Mouse (Mus musculus) bone marrow macrophage, adult 2 months (primary cell): Measurements from ENCODE around the gene 9130409I23Rik.

Source experiments
- CTCF ChIP-seq: IDR thresholded peaks from 2 replicates; pipeline ENCODE4 v1.5.1; 2012; ENCODE audit warnings: low read depth, mild to moderate bottlenecking, low read length, moderate library complexity
- POLR2A ChIP-seq: IDR thresholded peaks from 2 replicates; pipeline ENCODE4 v1.6.1; 2012; ENCODE audit warnings: mild to moderate bottlenecking, low read depth, low read length, borderline replicate concordance

- no peak for TF ChIP-seq POLR2A
- no peak for TF ChIP-seq CTCF
Measured at GRCm38 (mm10) chr1:181090048-181090447, 39.0 kb downstream of the 9130409I23Rik start.
